Mouse (Mus musculus) heart, postnatal 0 days (tissue): ENCODE measurements around the gene Aspdh. TPM values are rescaled to one million over a fixed set of nuclear protein-coding genes. Genes with fewer than 3 reads are reported as not detected.

ENCODE experiments used
- ATAC-seq: fragments of 200-750 bp; cut with Nextera tagmentation; 2 replicates; pipeline ENCODE4 v1.8.0; 2017; ENCODE audit warnings: low read depth, moderate number of reproducible peaks, moderate library complexity; ENCODE audit not compliant: insufficient read depth
- DNase-seq: peaks from one replicate; pipeline ENCODE4 v3.0.0-alpha.2; 2016; ENCODE audit warnings: low spot score
- H3K27ac ChIP-seq: fragments of 300-500 bp; sonication (generic); 2 replicates; pipeline ENCODE4 v1.5.1; 2014; ENCODE audit warnings: low read depth, mild to moderate bottlenecking
- H3K27me3 ChIP-seq: fragments of 300-500 bp; sonication (generic); 2 replicates; pipeline ENCODE4 v1.6.1; 2014; ENCODE audit warnings: low read length, mixed read lengths; ENCODE audit not compliant: control insufficient read depth, insufficient read depth
- H3K36me3 ChIP-seq: fragments of 300-500 bp; sonication (generic); replicated peaks from 2 replicates; pipeline ENCODE4 v1.6.1; 2014; ENCODE audit warnings: low read length, mixed read lengths; ENCODE audit not compliant: control insufficient read depth, insufficient read depth
- H3K4me1 ChIP-seq: fragments of 300-500 bp; sonication (generic); 2 replicates; pipeline ENCODE4 v1.6.1; 2014; ENCODE audit warnings: antibody characterized with exemption; ENCODE audit not compliant: control insufficient read depth, insufficient read depth
- H3K4me2 ChIP-seq: fragments of 300-500 bp; sonication (generic); 2 replicates; pipeline ENCODE4 v1.6.1; 2014; ENCODE audit warnings: low read depth, mild to moderate bottlenecking, low read length, moderate library complexity
- H3K4me3 ChIP-seq: fragments of 300-500 bp; sonication (generic); 2 replicates; pipeline ENCODE4 v1.5.1; 2014; ENCODE audit warnings: low read depth, low read length
- H3K9ac ChIP-seq: fragments of 300-500 bp; sonication (generic); replicated peaks from 2 replicates; pipeline ENCODE4 v1.6.1; 2014; ENCODE audit warnings: low read depth, low read length, mixed read lengths
- H3K9me3 ChIP-seq: fragments of 300-500 bp; sonication (generic); replicated peaks from 2 replicates; pipeline ENCODE4 v1.6.1; 2016; ENCODE audit warnings: low read length; ENCODE audit not compliant: control insufficient read depth
- CTCF ChIP-seq: IDR thresholded peaks from 2 replicates; pipeline ENCODE4 v1.5.1; 2016; ENCODE audit warnings: antibody characterized with exemption, control low read depth, low read depth
- EP300 ChIP-seq: IDR thresholded peaks from 2 replicates; pipeline ENCODE4 v1.6.1; 2016; ENCODE audit warnings: antibody characterized with exemption, low read depth
- WGBS: fragments of 180-500 bp; shearing (Covaris S2); extraction: QIAGEN DNeasy Blood & Tissue Kit; methylation state at CpG from one replicate; pipeline ENCODE4 v1.1.7; 2014; 5-methylcytosine and 5-hydroxymethylcytosine counted together
- microRNA-seq: library from miRNA; unstranded; fragments of <30 nt; microRNA quantifications from one replicate; pipeline ENCODE4, GENCODE M21; 2016
- polyA plus RNA-seq: library from polyadenylated mRNA; unstranded; fragments of >200 nt; fragmentation: Nextera tagmentation; extraction: Ambion mirVana; gene quantifications from 2 replicates; pipeline ENCODE4 v1.2.1, GENCODE M21; 2015
- total RNA-seq: library from RNA; depleted of rRNA; stranded (reverse); fragments of >200 nt; gene quantifications from 2 replicates; pipeline ENCODE4 v1.2.3, GENCODE M21; 2014; ENCODE audit warnings: low replicate concordance; rRNA removed

Gene Aspdh
- total and polyA plus RNA-seq, 2 experiments from 2014 or later: 0.86 TPM; not detected in 1

DNA sequence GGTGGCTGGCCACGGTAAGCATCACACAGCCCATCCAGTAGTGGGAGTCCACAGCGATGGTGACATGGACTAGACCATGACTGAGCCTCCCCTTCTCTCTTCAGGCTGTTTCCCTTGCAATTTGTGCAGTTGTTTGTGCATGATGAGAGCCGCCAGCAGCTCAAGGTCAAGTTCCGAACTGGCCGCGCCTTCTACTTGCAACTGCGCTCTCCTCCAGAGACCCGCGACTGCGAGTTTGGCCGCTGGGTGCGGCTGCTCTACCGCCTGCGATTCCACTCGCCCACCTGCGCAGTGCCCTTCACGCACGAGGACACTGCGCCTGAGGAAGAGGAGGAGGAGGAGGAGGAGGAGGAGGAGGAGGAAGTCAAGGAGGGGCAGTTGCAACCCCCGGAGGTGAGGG, 34.9 kb downstream of the Aspdh start:
- no peak overlapping the region for H3K9ac ChIP-seq
- ATAC-seq: no peak
- no peak for TF ChIP-seq CTCF
- TF ChIP-seq EP300: no peak
- no peak overlapping the region for H3K27ac ChIP-seq
- WGBS: 38% methylated on average over 20 of the region's 20 CpGs
- DNase-seq: no peak
- no peaks in the 10 kb centered on the region; the same call in 1 of the 2 replicates for H3K27me3 ChIP-seq
- no peaks in the 10 kb centered on the region for H3K36me3 ChIP-seq
- H3K4me2 ChIP-seq: no peak overlapping the region
- H3K9me3 ChIP-seq: 0 out of 2 replicates have a peak, but pooled peaks cover 4% of the 10 kb centered on the region
- H3K4me1 ChIP-seq: peaks cover 15% of the 10 kb centered on the region
- H3K4me3 ChIP-seq: no peak overlapping the region

DNA sequence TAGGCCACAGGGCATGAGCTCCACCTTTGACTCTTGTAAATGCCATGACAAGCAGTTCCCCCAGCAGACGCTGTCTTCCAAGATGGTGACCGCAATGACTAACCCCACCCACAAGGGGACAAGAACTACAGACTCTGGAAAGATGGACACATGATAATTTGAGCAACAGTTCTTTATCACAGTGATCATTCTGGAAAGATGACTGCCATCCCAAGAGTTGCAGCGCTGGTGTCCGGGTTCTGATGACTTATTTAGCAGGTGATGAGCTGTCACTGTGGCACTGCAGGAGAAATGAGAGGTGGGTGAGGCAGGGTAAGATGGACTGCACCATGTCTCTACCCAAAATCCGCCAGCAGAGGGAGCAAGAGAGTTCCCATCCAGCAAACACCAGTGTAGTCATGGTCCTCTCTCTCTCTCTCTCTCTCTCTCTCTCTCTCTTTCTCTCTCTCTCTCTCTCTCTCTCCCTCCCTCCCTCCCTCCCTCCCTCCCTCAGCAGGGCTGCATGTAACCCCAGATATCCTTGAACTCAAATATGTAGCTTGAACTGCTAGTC, 36.4 kb downstream of the Aspdh start:
- Histone ChIP-seq H3K9me3 (0 out of 2 replicates have a peak, but pooled peaks cover 4% of the 10 kb centered on the region), H3K27ac (no peak overlapping the region), H3K9ac (no peak overlapping the region), H3K36me3 (no peaks in the 10 kb centered on the region), H3K4me1 (peaks cover 5% of the 10 kb centered on the region), H3K4me2 (no peak overlapping the region), H3K27me3 (no peaks in the 10 kb centered on the region; the same call in 1 of the 2 replicates), H3K4me3 (no peak overlapping the region)
- WGBS: 38% methylated on average over 5 of the region's 5 CpGs
- DNase-seq: no peak
- peak; percentile 73 for ATAC-seq
- no peak for TF ChIP-seq EP300
- TF ChIP-seq CTCF: peak; percentile 70

DNA sequence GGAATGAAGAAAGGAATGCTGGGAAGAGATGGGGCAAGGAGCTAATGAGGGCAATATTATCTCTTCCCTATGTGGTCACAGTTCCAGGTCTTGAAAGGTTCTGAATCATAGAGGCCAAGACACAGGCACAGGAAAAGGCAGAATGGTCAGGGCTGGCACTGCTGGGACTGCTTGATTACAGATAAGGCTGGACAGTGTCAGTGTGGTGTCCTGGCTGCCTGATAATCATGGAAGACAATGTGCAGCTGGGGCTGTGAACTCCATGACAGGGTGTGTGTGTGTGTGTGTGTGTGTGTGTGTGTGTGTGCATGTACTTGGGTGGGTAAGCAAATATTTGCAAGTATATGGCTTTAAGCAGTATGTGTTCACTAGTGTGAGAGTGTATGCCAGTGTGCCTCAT, 42.3 kb downstream of the Aspdh start:
- no peak overlapping the region for H3K4me2 ChIP-seq
- no peaks in the 10 kb centered on the region for H3K36me3 ChIP-seq
- H3K27ac ChIP-seq: no peak overlapping the region
- H3K27me3 ChIP-seq: no peaks in the 10 kb centered on the region
- ATAC-seq (no peak), DNase-seq (no peak)
- 0 out of 2 replicates have a peak, but pooled peaks cover 4% of the 10 kb centered on the region for H3K9me3 ChIP-seq
- TF ChIP-seq CTCF (no peak), EP300 (no peak)
- no peak overlapping the region for H3K9ac ChIP-seq
- no peak overlapping the region for H3K4me3 ChIP-seq
- no peaks in the 10 kb centered on the region for H3K4me1 ChIP-seq

Small RNA genes within 50 kb of the gene (microRNA-seq; reads per million reads assigned to microRNA genes)
- gene Mir7052: 1.8 reads per million, percentile 2 among the genes with 10 or more reads in this experiment

Other genes with a start within 250 kb of the Aspdh start
- gene Klk1b5, start 249.4 kb upstream of the Aspdh start, total RNA-seq: not detected in 2 replicates
- not detected in 2 replicates for gene Klk1b5, start 249.4 kb upstream of the Aspdh start, polyA plus RNA-seq
- gene Klk1, start 240.0 kb upstream of the Aspdh start, total RNA-seq: not detected in 2 replicates
- gene Klk1, start 240.0 kb upstream of the Aspdh start, polyA plus RNA-seq: 0.16 TPM in 1 of 2 replicates, not detected in the other
- gene Gm36864, start 229.2 kb upstream of the Aspdh start, total RNA-seq: not detected in 2 replicates
- not detected in 2 replicates for gene Gm36864, start 229.2 kb upstream of the Aspdh start, polyA plus RNA-seq
- 0.15 and 0.31 TPM in 2 replicates for gene 1700028J19Rik, start 218.7 kb upstream of the Aspdh start, total RNA-seq
- 1.2 and 1.3 TPM in 2 replicates for gene 1700028J19Rik, start 218.7 kb upstream of the Aspdh start, polyA plus RNA-seq
- gene 2410002F23Rik, start 218.7 kb upstream of the Aspdh start, total RNA-seq: 127 and 130 TPM in 2 replicates
- 38.1 and 53.1 TPM in 2 replicates for gene 2410002F23Rik, start 218.7 kb upstream of the Aspdh start, polyA plus RNA-seq
- not detected in 2 replicates for gene Acp4, start 208.0 kb upstream of the Aspdh start, total RNA-seq
- gene Acp4, start 208.0 kb upstream of the Aspdh start, polyA plus RNA-seq: not detected in 2 replicates
- not detected in 2 replicates for gene Gm15517, start 203.9 kb upstream of the Aspdh start, total RNA-seq
- gene Gm15517, start 203.9 kb upstream of the Aspdh start, polyA plus RNA-seq: not detected in 2 replicates
- 1.4 and 1.7 TPM in 2 replicates for gene Clec11a, start 158.5 kb upstream of the Aspdh start, total RNA-seq
- gene Clec11a, start 158.5 kb upstream of the Aspdh start, polyA plus RNA-seq: 1.00 and 1.3 TPM in 2 replicates
- 0.19 and 0.61 TPM in 2 replicates for gene Shank1, start 155.1 kb upstream of the Aspdh start, total RNA-seq
- 0.33 and 0.36 TPM in 2 replicates for gene Shank1, start 155.1 kb upstream of the Aspdh start, polyA plus RNA-seq
- gene Syt3, start 81.3 kb upstream of the Aspdh start, total RNA-seq: 0.58 and 3.1 TPM in 2 replicates
- 0.81 and 0.86 TPM in 2 replicates for gene Syt3, start 81.3 kb upstream of the Aspdh start, polyA plus RNA-seq
- not detected in 2 replicates for gene 1700008O03Rik, start 79.6 kb upstream of the Aspdh start, total RNA-seq
- 0.14 and 0.52 TPM in 2 replicates for gene 1700008O03Rik, start 79.6 kb upstream of the Aspdh start, polyA plus RNA-seq
- 55.6 and 89.5 TPM in 2 replicates for gene Lrrc4b, start 36.4 kb upstream of the Aspdh start, total RNA-seq
- gene Lrrc4b, start 36.4 kb upstream of the Aspdh start, polyA plus RNA-seq: 2.8 TPM in 2 replicates
- gene Josd2, start 2.6 kb downstream of the Aspdh start, total RNA-seq: 123 and 143 TPM in 2 replicates
- gene Josd2, start 2.6 kb downstream of the Aspdh start, polyA plus RNA-seq: 91.2 and 105 TPM in 2 replicates
- gene Emc10, start 31.1 kb downstream of the Aspdh start, total RNA-seq: 206 and 212 TPM in 2 replicates
- gene Emc10, start 31.1 kb downstream of the Aspdh start, polyA plus RNA-seq: 67.0 and 73.2 TPM in 2 replicates
- gene Fam71e1, start 31.2 kb downstream of the Aspdh start, total RNA-seq: 3.2 and 4.3 TPM in 2 replicates
- 11.4 and 12.5 TPM in 2 replicates for gene Fam71e1, start 31.2 kb downstream of the Aspdh start, polyA plus RNA-seq
- gene Mybpc2, start 59.3 kb downstream of the Aspdh start, total RNA-seq: 3.3 and 4.5 TPM in 2 replicates
- gene Mybpc2, start 59.3 kb downstream of the Aspdh start, polyA plus RNA-seq: 2.5 and 2.6 TPM in 2 replicates
- 1.2 and 2.6 TPM in 2 replicates for gene Spib, start 66.7 kb downstream of the Aspdh start, total RNA-seq
- 0.11 and 0.12 TPM in 2 replicates for gene Spib, start 66.7 kb downstream of the Aspdh start, polyA plus RNA-seq
- gene Pold1, start 83.5 kb downstream of the Aspdh start, total RNA-seq: 36.1 and 41.8 TPM in 2 replicates
- 18.3 and 18.9 TPM in 2 replicates for gene Pold1, start 83.5 kb downstream of the Aspdh start, polyA plus RNA-seq
- 60.9 and 70.3 TPM in 2 replicates for gene Nr1h2, start 88.6 kb downstream of the Aspdh start, total RNA-seq
- gene Nr1h2, start 88.6 kb downstream of the Aspdh start, polyA plus RNA-seq: 50.1 and 51.3 TPM in 2 replicates
- 1.2 TPM in 1 of 2 replicates, not detected in the other for gene Napsa, start 107.0 kb downstream of the Aspdh start, total RNA-seq
- 0.65 and 0.81 TPM in 2 replicates for gene Napsa, start 107.0 kb downstream of the Aspdh start, polyA plus RNA-seq
- not detected in 2 replicates for gene Kcnc3, start 125.3 kb downstream of the Aspdh start, total RNA-seq
- not detected in 2 replicates for gene Kcnc3, start 125.3 kb downstream of the Aspdh start, polyA plus RNA-seq
- 2.9 TPM in 2 replicates for gene Myh14, start 205.5 kb downstream of the Aspdh start, total RNA-seq
- gene Myh14, start 205.5 kb downstream of the Aspdh start, polyA plus RNA-seq: 0.89 and 1.4 TPM in 2 replicates
- gene Izumo2, start 243.4 kb downstream of the Aspdh start, total RNA-seq: not detected in 2 replicates
- not detected in 2 replicates for gene Izumo2, start 243.4 kb downstream of the Aspdh start, polyA plus RNA-seq